Mouse (Mus musculus) liver, postnatal 0 days (tissue): ENCODE data around the gene Ptprf.

Experiments used
- CTCF ChIP-seq: sonication (generic); IDR thresholded peaks from 2 replicates; pipeline ENCODE4 v1.5.1; 2016; ENCODE audit warnings: antibody characterized with exemption, low read depth
- EP300 ChIP-seq: IDR thresholded peaks from 2 replicates; pipeline ENCODE4 v1.6.1; 2016; ENCODE audit warnings: antibody characterized with exemption, low read depth, mild to moderate bottlenecking

GRCm38 (mm10) chr4:118290416-118291030 lies 682 bp downstream of the Ptprf start:
- TF ChIP-seq CTCF (no peak), EP300 (no peak)
